Mouse (Mus musculus) ES-E14 (cell line): ENCODE results near the gene Erc1.

Source experiments
- CHD2 ChIP-seq: IDR thresholded peaks from 2 replicates; pipeline ENCODE4 v1.6.1; 2014; ENCODE audit warnings: mild to moderate bottlenecking, low read depth, low read length, inconsistent platforms
- HCFC1 ChIP-seq: IDR thresholded peaks from 2 replicates; pipeline ENCODE4 v1.6.1; 2012; ENCODE audit warnings: low read length, inconsistent platforms, borderline replicate concordance; ENCODE audit not compliant: insufficient read depth
- MAFK ChIP-seq: IDR thresholded peaks from 2 replicates; pipeline ENCODE4 v1.6.1; 2014; ENCODE audit warnings: mild to moderate bottlenecking, low read depth, low read length, inconsistent platforms; ENCODE audit not compliant: insufficient read depth
- ZC3H11A ChIP-seq: IDR thresholded peaks from 2 replicates; pipeline ENCODE4 v1.6.1; 2012; ENCODE audit warnings: low read depth, mild to moderate bottlenecking, inconsistent platforms, low read length, borderline replicate concordance
- ZNF384 ChIP-seq: IDR thresholded peaks from 2 replicates; pipeline ENCODE4 v1.6.1; 2012; ENCODE audit warnings: low read depth, low read length, inconsistent platforms

DNA sequence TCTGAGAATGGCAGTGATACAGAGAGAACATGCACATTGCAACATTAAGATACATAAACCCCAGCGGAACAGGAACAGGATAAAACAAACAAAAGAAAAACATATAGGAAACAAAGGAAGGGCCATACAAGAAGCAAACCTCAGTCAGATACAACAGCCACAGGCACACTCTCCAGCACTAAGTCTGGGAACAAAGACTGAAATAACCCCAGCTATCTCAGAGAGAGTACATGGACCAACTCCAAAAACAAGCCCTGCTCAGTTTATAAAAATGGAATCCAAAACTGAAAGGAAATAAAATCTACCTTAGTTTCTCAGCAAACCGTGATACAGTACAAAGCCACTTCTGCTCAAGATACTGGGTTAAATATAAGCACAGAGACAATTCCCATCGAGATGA is 107.4 kb downstream of the Erc1 start:
- TF ChIP-seq ZC3H11A (no peak), HCFC1 (no peak), MAFK (no peak), ZNF384 (no peak), CHD2 (no peak)
